Mouse (Mus musculus): ENCODE results near the gene C1qtnf5. TPM values are rescaled to one million over a fixed set of nuclear protein-coding genes. Genes with fewer than 3 reads are reported as not detected.

Gene C1qtnf5
- polyA plus RNA-seq, 1 experiment: 0.08 TPM

GRCm38 (mm10) chr9:44084659-44085229 is 22.3 kb upstream of the C1qtnf5 start:
- H3K9me3 ChIP-seq (ENCODE audit: control insufficient read depth, low read length): no peaks in the 10 kb centered on the region

GRCm38 (mm10) chr9:44085276-44085675 is 21.8 kb upstream of the C1qtnf5 start:
- peak overlapping the region; percentile 59 for H3K4me3 ChIP-seq (replicated peaks)
- H3K4me1 ChIP-seq (ENCODE audit: control insufficient read depth): peaks cover 19% of the 10 kb centered on the region
- peaks cover 81% of the 10 kb centered on the region for H3K27me3 ChIP-seq (ENCODE audit: control insufficient read depth)
- no peaks in the 10 kb centered on the region for H3K36me3 ChIP-seq (ENCODE audit: control insufficient read depth)
- no peaks in the 10 kb centered on the region for H3K9me3 ChIP-seq (ENCODE audit: control insufficient read depth, low read length)
- TF ChIP-seq GATA1 (IDR thresholded peaks at IDR 0.05; ENCODE audit: low read length) (no peak), TAL1 (IDR thresholded peaks at IDR 0.05; ENCODE audit: low read length) (no peak)

More at GRCm38 (mm10) chr9:44084659-44085229, 22.3 kb upstream of the C1qtnf5 start:
- peaks cover 81% of the 10 kb centered on the region for H3K27me3 ChIP-seq (ENCODE audit: control insufficient read depth)
- peaks cover 19% of the 10 kb centered on the region for H3K4me1 ChIP-seq (ENCODE audit: control insufficient read depth)
- H3K36me3 ChIP-seq (ENCODE audit: control insufficient read depth): no peaks in the 10 kb centered on the region
- no peak for TF ChIP-seq GATA1 (IDR thresholded peaks at IDR 0.05; ENCODE audit: low read length)
- H3K4me3 ChIP-seq (replicated peaks): peak overlapping the region; percentile 59

DNA sequence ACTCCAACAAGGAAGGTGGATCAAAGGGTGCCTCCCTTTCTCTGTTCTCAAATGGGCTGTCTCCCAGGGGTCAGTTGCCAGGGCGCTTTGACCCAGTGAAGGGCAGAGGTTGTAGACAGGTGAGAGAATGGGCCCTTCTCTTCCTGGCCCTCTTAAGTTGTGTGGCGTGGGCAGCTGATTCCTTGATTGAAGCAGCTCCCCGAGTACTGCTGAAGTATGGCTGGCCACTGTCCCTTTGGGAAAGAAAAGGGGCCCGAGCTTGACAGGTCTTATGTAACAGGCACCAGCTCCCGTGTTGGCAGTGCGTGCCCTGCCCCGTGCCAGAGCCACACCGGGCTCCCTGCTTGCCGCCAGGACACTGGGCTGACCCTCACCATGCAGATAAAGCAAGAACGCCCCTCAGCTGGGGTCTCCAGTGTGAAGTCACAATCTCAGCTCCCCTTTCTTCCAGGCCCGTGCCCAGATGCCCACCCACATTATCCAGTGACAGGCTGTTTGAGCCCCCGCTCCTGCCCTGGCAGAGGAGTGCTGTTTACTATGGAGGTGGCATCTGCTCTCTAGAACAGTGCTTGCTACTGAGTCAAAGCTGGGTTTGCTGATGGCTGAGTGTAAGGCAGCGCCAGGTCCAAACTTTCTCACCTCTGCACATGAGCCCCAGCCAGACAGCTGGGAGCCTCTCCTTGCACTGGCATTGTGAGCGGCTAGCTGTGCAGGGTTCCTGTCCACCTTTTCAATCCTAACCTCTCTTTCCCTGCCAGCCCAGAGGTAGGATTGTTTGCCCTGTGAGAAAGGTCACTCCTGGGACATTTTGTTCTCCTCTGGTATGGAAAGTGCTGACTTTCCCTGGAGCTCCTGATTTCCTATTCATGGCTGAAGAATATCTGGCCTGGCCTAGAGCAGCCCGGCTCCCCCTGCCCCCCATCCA is 21.0 kb upstream of the C1qtnf5 start:
- H3K4me1 ChIP-seq (ENCODE audit: control insufficient read depth): peaks cover 19% of the 10 kb centered on the region
- no peak overlapping the region for H3K4me3 ChIP-seq (replicated peaks)
- no peaks in the 10 kb centered on the region for H3K9me3 ChIP-seq (ENCODE audit: control insufficient read depth, low read length)
- TF ChIP-seq GATA1 (IDR thresholded peaks at IDR 0.05; ENCODE audit: low read length) (no peak), TAL1 (IDR thresholded peaks at IDR 0.05; ENCODE audit: low read length) (no peak)
- H3K27me3 ChIP-seq (ENCODE audit: control insufficient read depth): peaks cover 76% of the 10 kb centered on the region
- 0 out of 2 replicates have a peak, but pooled peaks cover 1% of the 10 kb centered on the region for H3K36me3 ChIP-seq (ENCODE audit: control insufficient read depth)

GRCm38 (mm10) chr9:44086960-44087359 is 20.1 kb upstream of the C1qtnf5 start:
- H3K4me3 ChIP-seq (replicated peaks): no peak overlapping the region
- peaks cover 19% of the 10 kb centered on the region for H3K4me1 ChIP-seq (ENCODE audit: control insufficient read depth)

GRCm38 (mm10) chr9:44087761-44088455 is 19.1 kb upstream of the C1qtnf5 start:
- Histone ChIP-seq H3K9me3 (ENCODE audit: control insufficient read depth, low read length) (no peaks in the 10 kb centered on the region), H3K27me3 (ENCODE audit: control insufficient read depth) (peaks cover 64% of the 10 kb centered on the region), H3K4me3 (replicated peaks) (no peak overlapping the region), H3K36me3 (ENCODE audit: control insufficient read depth) (peaks cover 3% of the 10 kb centered on the region), H3K4me1 (ENCODE audit: control insufficient read depth) (peaks cover 19% of the 10 kb centered on the region)
- TF ChIP-seq GATA1 (IDR thresholded peaks at IDR 0.05; ENCODE audit: low read length): no peak
- TF ChIP-seq TAL1 (IDR thresholded peaks at IDR 0.05; ENCODE audit: low read length): no peak

More at GRCm38 (mm10) chr9:44086960-44087359, 20.1 kb upstream of the C1qtnf5 start:
- H3K9me3 ChIP-seq (ENCODE audit: control insufficient read depth, low read length): no peaks in the 10 kb centered on the region
- TF ChIP-seq GATA1 (IDR thresholded peaks at IDR 0.05; ENCODE audit: low read length) (no peak), TAL1 (IDR thresholded peaks at IDR 0.05; ENCODE audit: low read length) (no peak)
- 0 out of 2 replicates have a peak, but pooled peaks cover 2% of the 10 kb centered on the region for H3K36me3 ChIP-seq (ENCODE audit: control insufficient read depth)
- peaks cover 74% of the 10 kb centered on the region for H3K27me3 ChIP-seq (ENCODE audit: control insufficient read depth)

- Histone ChIP-seq H3K4me3 (replicated peaks) (no peak overlapping the region), H3K36me3 (ENCODE audit: control insufficient read depth) (peaks cover 7% of the 10 kb centered on the region), H3K4me1 (ENCODE audit: control insufficient read depth) (peaks cover 15% of the 10 kb centered on the region), H3K27me3 (ENCODE audit: control insufficient read depth) (peaks cover 53% of the 10 kb centered on the region), H3K9me3 (ENCODE audit: control insufficient read depth, low read length) (no peaks in the 10 kb centered on the region)
- TF ChIP-seq GATA1 (IDR thresholded peaks at IDR 0.05; ENCODE audit: low read length) (no peak), TAL1 (IDR thresholded peaks at IDR 0.05; ENCODE audit: low read length) (no peak)
Measured at GRCm38 (mm10) chr9:44088877-44089608, 18.0 kb upstream of the C1qtnf5 start.

DNA sequence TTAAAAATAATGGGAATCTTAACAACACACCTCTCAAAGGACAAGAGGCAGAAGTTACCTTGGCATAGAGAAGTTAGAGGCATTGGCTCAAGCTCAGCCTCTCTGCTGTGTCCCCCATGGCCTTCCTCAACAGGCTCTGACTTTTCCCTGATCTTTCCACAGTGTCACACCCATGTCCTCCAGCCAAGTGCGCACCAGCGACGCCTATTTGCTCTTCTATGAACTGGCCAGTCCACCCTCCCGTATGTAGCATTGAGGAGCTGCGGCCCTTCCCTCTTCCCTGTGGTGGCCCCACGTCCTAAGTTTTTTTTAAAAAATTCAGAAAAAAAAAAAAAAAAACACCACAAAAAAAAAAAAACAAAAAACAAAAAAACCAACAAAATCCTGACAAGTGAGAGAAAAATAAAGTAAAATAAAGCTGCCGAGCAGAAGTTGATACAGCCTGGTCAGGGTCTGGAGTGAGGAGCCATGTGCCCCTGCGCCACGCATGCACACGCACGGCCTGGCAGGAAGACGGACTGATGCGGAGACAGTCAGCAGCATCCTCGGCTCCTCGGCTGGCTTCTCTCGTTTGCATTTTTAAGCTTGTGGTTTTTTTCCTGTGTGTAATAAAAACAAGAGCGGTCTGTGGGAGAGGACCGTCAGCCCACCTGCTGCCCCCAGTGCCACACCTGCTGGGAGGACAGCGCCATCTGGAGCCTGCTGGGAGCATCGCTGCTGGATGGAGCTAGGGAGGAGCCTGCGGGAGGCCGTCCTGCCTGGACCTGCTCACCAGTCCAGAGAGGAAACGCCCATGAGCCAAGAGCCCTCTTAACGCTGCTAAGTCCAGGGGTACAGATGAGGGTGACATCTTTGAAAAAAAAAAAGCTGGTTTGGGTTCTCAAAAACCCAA is 13.2 kb upstream of the C1qtnf5 start:
- no peak overlapping the region for H3K4me3 ChIP-seq (replicated peaks)
- H3K36me3 ChIP-seq (ENCODE audit: control insufficient read depth): peaks cover 11% of the 10 kb centered on the region
- H3K4me1 ChIP-seq (ENCODE audit: control insufficient read depth): peaks cover 2% of the 10 kb centered on the region
- no peaks in the 10 kb centered on the region for H3K9me3 ChIP-seq (ENCODE audit: control insufficient read depth, low read length)
- TF ChIP-seq GATA1 (IDR thresholded peaks at IDR 0.05; ENCODE audit: low read length) (no peak), TAL1 (IDR thresholded peaks at IDR 0.05; ENCODE audit: low read length) (no peak)
- peaks cover 7% of the 10 kb centered on the region for H3K27me3 ChIP-seq (ENCODE audit: control insufficient read depth)

- Histone ChIP-seq H3K4me1 (ENCODE audit: control insufficient read depth) (peaks cover 2% of the 10 kb centered on the region), H3K27me3 (ENCODE audit: control insufficient read depth) (no peaks in the 10 kb centered on the region), H3K4me3 (replicated peaks) (no peak overlapping the region), H3K9me3 (ENCODE audit: control insufficient read depth, low read length) (no peaks in the 10 kb centered on the region), H3K36me3 (ENCODE audit: control insufficient read depth) (peaks cover 11% of the 10 kb centered on the region)
- TF ChIP-seq TAL1 (IDR thresholded peaks at IDR 0.05; ENCODE audit: low read length): no peak
- no peak for TF ChIP-seq GATA1 (IDR thresholded peaks at IDR 0.05; ENCODE audit: low read length)
Measured at GRCm38 (mm10) chr9:44094737-44095136, 12.3 kb upstream of the C1qtnf5 start.
